Mouse (Mus musculus): ENCODE measurements around the gene Ccdc36.
A peak's percentile ranks its signal among the peaks of the same experiment; 100 is the strongest.

The Ccdc36 gene

DNA sequence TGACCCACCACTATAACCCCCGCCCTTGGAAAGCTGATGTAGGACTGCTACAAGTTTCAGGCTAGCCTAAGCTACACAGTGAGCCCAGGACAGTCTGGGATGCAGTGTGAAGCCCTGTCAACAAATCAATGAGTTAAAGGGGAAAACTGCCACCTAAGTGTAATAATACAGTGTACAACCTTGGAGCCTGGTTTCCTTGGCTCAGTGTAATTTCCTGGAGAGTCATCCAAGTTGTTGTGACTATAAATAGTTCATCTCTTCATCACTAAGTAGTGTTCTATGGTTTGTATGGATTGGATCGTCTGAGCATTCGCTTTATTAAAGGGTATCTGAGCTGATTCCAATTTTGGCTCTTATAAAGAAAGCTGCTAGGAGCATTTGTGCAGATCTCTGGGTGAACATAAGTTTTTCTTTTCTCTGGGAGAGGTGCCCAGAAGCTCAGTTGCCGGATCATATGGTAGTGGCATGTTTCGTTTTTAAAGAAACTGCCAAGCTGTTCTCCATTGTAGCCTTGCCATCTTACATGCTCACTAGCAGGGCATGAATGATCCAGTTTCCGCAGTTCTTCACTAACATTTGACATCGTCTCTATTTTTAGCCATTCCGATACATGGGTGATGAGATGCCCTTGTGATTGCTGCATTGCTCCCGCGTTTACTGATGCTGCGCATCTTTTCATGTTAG is 13.1 kb upstream of the Ccdc36 start:
- no peak for DNase-seq

DNA sequence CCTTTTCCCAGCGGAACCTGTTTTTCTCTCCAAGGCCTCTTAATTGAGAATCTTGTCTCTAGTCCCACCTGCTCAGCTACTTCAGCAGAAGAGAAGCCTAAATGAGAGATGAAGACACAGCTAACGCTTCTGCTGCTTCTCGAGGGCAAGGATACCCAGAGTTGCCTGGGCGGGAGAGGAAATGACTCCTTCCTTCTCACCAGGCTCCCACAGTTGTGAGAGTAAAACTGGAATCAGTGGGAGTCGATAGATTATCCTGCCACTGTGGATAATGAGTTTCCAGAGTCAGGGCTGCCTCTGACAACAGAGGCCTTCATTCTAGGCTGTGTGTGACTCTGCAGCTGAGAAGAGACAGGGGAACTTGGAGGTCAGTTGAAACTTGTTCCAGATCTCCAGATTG is 12.2 kb upstream of the Ccdc36 start:
- no peak for DNase-seq

GRCm38 (mm10) chr9:108439176-108439575 is 10.9 kb upstream of the Ccdc36 start:
- no peak for DNase-seq

- no peak for DNase-seq
Measured at GRCm38 (mm10) chr9:108436182-108436581, 7.9 kb upstream of the Ccdc36 start, which contains the start of gene BC048562. Gene BC048562 (plus strand): TSS chr9:108436482.

- DNase-seq: no peak
Measured at GRCm38 (mm10) chr9:108431431-108432067, 3.3 kb upstream of the Ccdc36 start.

DNA sequence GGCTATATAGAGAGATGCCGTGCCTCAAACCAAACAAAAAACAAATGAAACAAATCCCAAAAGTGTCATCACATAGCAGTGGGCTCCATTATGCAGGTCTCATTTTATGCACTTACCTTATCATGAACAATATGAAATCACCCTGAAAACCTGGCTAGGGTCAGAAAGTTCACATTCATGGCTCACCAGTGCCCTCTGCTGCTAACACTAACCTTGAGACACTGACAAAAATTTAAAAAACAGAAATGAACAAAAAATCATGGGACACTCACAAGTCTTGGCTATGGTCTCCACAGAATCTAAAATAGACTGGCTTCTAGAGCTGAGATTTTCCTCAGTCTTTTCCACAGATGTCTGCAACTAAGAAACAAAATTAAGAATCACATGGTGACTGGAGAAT is 16.1 kb downstream of the Ccdc36 start:
- no peak for DNase-seq

DNA sequence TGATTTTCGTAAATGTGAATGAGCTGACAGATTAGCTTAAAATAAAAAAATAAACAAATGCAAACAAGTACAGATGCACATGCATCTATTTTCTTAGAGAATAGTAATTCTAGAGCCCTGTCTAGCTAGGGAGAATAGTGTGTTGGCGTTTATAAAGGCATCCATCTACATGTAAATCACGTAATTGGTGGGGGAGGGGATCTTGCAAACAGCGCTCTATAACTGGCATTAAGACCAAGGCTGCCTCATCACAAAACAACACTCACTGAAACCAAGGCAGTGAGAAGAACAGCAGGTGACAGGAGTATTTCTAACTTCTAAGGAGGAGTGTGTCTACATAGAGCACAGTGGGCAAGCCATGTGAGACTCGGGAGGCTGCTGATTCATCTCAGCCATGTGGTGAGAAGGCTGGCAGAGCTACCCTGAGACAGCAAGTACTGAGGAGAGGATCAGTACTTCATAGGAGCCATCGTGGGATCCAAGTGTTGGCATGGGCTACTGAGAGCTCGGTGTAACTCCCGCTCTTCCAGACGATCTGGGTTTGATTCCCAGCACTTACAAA is 16.8 kb downstream of the Ccdc36 start:
- DNase-seq: no peak

DNA sequence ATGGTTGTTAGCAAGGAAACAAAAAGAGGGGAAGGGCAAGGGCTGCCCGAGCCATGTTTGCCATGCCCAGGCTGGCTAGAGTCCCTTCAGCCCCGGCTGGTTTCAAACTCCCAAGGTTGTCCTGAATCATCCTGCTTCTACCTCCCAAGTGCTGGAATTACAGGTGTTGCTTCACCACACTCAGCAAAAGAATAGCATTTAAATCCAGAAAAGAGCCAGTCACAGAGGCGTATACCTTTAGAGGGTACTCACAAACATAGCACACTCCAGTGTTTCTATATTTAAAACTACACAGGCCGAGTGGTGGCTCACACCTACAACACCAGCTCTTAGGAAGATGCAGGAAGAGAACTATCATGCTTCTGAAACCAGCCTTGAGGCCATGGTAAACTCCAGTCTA is 18.7 kb downstream of the Ccdc36 start:
- no peak for DNase-seq

DNA sequence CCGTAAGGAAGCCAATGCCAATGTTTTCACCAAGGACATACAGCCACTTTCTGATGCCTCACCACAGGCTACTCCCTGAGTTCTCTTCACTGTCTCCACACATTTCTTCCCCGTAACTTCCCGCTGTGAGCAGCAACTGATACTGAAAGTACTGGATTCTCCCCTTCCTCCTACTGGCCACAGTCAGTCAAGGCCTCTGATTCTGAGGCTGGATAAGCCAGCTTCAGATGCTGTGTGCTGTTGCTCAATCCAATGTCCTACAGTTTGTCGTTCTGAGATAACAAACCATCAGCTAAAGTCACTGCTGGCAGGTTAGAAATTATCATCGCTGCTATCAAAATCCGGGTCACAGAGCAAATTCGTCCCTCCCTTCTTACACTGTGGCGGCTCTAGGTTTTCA is 23.8 kb downstream of the Ccdc36 start:
- DNase-seq: no peak

DNA sequence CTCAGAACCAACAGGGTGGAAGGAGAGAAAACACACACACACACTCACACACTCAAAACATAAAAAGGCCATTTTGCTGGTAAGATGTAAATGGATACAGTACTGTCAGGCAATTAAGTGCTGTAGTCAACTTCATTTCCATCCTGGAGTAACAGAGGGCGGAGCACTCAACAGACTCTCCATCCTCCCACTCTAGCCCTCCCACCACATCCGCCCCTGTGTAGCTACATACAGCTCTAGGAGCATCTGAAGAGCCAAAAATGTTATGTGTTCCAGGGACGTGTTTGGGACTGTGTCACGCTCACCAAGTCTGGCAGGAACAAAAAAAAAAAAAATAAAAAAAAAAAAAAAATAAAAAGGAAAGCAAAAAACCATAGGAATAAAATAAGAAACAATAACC is 25.2 kb downstream of the Ccdc36 start:
- DNase-seq: no peak

DNA sequence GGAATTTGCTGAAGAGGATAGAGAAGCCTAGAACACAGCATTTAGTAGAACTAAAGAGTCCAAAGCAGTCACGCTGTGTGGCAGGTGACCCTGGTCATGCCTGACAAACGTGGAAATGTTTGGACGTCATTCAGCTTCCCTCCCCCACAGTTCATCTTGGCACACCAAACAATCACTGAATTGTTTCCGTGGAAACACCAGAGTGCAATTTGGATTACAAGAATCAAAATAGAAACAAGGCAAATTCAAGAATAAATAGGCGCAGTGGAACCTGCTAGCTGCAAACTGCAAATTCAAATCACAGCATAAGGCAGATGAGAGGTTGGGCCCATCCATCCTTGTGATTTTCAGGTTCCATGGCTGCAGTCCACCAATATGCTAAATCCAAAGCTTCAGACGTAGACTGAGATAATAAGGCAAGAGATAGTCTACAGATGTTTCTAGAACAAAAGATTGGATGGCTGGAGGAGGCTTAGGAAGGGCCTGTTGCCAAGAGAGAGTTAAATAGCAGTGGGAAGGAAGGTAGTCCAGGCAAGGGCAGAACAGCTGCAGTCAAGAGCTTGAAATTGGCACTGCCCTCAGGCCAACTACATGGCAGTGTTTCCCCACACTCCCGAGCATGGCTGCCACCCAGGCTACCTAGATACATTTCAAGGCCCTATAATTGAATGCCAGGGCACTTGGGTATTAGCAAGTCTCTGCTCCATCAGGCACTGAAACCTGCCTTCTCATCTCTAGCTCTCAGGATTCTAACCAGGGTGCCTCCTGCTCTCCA is 26.9 kb downstream of the Ccdc36 start:
- peak; percentile 49 for DNase-seq

GRCm38 (mm10) chr9:108398324-108398723 is 30.0 kb downstream of the Ccdc36 start:
- peak; percentile 15 for DNase-seq

DNA sequence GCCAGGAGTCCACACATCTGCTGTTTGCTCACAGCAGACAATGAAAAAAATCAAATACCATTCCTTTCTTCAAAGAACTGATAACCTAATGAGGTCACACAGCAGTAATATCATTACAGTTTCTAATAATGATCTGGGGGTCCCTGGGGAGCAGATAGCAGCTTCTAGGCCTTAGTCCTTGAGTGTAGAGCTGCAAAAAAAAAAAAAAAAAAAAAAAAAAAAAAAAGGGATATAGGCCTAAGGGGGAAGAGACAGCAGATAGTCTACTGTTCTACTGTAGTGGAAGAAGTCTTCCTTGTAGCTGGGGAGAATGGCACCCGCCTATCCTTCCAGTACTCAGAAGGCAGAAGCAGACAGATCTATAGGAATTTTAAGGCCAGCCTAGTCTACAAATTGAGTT is 32.9 kb downstream of the Ccdc36 start:
- DNase-seq: no peak

DNA sequence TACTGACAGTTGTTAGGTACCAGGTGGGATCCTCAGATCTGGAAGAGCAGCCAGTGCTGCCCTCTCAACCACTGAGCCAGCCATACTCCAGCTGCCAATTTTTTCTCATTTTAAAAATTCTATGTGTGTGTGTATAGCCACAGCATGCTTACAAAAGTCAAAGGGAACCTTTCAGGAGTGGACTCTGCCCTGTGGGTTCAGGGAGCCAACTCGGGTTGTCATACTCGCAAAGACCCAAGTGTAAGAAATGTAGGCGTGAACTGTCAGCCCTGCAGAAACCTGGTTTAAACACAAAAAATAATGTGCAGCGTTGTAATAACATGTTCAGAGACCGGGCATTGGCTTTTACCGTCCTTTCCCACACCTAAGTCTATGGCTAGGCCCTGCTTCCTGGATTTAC is 34.1 kb downstream of the Ccdc36 start:
- no peak for DNase-seq

DNA sequence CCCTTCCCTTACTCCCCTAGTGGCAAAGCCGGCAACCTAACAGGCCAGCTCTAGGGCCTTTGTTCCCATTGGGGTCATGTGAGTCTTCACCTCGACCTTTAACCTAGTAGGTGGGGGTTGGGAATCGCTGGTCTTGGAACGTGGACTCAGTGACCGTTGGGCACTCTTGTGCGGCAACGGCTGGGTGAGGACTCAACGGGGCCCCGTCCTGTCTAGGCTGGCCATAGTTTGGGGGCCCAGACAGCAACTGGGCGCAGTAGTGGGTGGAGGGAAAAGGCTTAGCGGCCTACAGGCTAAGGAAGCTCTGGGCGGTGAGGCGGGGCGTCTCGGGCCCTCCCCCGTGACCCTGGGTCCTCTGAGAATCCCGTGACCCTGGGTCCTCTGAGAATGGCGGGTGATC is 35.6 kb downstream of the Ccdc36 start, which contains the start of gene 1700102P08Rik:
TSS of gene 1700102P08Rik (plus strand) at position 130 of the 400 bp plus-strand sequence.
- DNase-seq: no peak

- DNase-seq: no peak
Measured at GRCm38 (mm10) chr9:108389220-108389619, 39.1 kb downstream of the Ccdc36 start.

GRCm38 (mm10) chr9:108388601-108389000 is 39.7 kb downstream of the Ccdc36 start:
- DNase-seq: no peak

- no peak for DNase-seq
Measured at GRCm38 (mm10) chr9:108386816-108387215, 41.5 kb downstream of the Ccdc36 start.

DNA sequence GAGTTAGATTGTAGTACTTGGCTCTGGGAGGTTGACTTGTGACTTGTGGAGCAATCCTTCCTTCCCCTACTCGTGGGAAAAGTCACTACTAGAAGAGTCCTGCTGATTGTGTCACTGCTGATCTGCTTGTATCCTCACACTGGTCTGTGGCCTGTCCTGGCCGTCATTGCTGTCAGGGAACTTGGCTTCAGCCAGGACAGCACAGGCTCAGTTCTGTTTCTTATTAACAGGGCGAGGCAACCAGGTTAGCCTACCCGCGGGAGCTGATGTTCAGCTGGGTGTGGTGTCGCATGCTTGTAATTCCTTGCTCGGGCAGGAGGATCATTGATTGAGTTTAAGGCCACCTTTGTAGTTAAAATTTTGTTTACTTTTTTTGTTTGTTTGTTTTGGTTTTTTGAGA is 43.3 kb downstream of the Ccdc36 start:
- DNase-seq: no peak

DNA sequence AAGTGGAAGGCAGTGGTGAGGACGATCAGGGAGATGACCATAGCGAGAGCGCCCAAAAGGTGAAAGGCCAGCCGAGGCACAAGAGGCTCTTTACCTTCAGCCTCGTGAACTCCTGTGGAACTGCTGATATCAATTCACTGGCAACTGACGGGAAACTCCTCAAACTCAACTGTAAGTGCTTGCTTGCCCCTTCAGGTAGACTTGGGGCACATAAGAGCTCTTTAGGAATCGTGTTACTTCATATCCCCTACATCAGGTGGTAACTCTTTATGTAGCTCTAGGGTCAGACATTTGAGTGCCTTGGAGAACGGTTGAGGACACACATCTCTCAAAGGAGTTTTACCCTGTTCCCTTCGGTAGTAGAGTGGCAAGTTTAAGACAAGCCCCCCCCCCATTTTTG is 46.9 kb downstream of the Ccdc36 start:
- DNase-seq: no peak

- no peak for DNase-seq
Measured at GRCm38 (mm10) chr9:108379294-108379693, 49.0 kb downstream of the Ccdc36 start.

DNA sequence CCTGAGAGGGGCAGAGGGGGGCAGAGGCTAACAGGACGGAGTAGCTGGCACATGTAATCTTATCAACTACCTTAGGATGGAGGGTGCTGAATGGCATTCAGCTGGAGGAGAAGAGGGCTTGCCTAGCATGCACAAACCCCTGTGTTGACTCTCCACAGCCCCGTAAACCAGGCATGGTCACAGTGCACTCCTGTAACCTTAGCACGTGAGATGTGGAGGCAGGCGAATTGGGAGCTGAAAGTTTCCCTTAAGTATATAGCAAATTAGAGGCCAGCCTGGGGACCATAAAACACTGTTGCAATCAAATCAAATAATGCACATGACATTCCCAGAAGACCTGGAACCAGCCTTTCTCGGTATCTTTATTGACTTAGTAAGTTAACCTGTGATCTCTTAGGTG is 49.5 kb downstream of the Ccdc36 start:
- DNase-seq: no peak

GRCm38 (mm10) chr9:108378234-108378633 is 50.0 kb downstream of the Ccdc36 start:
- DNase-seq: no peak

Data from cerebellum, adult 11-12 months (tissue).